Mouse (Mus musculus) ovary, postnatal 36 days (tissue): ENCODE results near the gene Slc25a12.

ENCODE experiments used
- DNase-seq: peaks from one replicate; pipeline ENCODE4 v3.0.0; 2022; ENCODE audit warnings: low spot score, mixed read lengths

Gene Slc25a12

GRCm38 (mm10) chr2:71349511-71349910 is 18.0 kb downstream of the Slc25a12 start:
- no peak for DNase-seq

DNA sequence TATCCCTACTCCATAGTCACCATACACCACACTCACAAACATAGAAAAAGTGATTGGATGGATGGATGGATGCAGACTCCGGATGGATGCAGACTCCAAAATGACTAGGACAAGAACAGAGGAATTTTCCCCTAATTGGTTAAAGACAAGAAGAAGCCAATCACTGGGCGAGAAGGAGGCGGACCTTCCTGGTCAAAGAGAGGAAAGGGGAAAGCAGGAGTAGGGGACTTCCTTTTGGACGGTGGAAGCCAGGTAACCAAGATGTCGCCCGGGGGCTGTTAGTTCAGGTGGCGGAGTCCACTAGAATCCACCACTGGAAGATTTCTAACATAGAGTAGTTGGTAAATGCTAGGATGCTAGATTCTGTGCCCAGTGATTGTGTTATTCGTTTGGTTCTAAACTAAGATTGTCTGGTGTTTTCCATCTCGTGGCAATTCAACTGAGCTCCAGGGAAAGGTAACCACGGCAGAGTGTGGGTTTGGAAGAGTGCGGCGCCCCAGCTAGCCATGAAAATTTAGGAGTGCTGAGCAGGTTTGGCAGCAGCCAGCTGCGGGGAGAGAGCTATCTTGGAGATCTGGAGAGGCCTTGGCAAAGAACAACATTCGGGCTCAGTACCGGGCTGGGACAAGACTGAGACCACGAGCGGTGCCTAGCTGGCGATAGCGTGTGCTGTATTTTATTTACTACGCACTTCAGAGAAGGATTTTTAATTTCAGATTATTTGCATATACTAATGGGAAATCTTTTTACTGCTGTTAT is 19.6 kb downstream of the Slc25a12 start:
- no peak for DNase-seq

GRCm38 (mm10) chr2:71347160-71347559 is 20.4 kb downstream of the Slc25a12 start:
- DNase-seq = no peak

DNA sequence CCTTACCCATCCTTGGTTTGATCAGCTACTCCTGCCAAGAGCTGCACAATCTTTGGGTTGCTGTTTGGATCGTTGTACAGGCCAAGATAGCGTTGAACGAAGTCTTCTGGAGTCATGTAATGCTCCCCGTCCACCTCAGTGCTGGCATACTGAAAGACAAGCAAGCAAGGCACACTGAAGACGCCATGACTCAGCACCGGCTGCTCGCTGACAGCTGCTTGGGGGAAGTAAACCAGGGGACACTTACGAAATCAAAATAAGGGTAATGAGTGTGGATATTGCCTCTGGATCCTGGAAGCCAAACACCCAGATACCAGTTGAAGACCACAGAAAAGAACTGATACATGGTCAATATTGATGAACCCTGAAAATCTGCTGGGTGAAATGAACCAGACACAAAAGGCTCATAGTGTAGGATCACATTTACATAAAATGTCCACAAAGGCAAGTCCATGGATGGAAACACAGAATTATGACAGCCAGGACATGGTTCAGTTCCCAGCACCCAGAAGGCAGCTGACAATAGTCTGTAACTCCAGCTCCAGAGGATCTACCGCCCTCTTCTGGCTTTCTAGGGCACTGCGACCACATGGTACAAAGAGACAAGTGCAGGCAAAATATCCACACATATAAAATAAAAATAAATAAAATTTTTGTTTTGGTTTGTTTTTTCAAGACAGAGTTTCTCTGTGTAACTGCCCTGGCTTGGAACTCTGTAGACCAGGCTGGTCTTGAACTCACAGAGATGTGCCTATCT is 23.5 kb downstream of the Slc25a12 start:
- DNase-seq = no peak

GRCm38 (mm10) chr2:71340126-71340525 is 27.4 kb downstream of the Slc25a12 start:
- no peak for DNase-seq

DNA sequence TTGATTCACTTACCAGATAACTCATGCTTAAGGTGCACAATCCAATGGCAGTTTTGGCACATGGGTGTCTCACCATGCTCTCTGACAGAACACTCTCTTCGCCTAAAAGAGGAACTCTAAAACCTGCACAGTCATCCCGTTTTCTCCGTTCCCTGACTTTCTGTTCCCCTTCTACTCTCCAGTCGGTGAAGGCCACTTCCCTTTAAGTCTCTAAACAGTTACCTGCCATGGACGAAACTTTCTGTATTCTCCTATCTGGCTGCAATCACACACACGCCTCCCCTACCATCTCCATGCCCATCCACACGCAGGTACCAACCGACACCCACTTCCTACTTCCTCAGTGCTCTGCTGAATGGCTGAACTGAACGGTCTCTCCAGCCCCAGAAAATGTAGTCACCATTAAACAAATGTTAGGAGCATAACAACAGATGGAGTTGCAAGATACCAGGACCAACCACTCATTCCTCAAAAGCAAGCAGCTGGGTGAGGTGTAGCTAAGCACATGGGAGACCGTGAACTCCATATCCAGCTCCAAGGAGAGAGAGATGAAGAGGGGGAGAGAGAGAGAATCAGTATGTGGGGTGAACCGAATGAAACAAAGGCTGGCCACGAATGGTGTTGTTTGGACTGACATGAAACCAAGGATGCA is 29.3 kb downstream of the Slc25a12 start:
- DNase-seq = no peak

GRCm38 (mm10) chr2:71336631-71337030 is 30.9 kb downstream of the Slc25a12 start:
- no peak for DNase-seq

DNA sequence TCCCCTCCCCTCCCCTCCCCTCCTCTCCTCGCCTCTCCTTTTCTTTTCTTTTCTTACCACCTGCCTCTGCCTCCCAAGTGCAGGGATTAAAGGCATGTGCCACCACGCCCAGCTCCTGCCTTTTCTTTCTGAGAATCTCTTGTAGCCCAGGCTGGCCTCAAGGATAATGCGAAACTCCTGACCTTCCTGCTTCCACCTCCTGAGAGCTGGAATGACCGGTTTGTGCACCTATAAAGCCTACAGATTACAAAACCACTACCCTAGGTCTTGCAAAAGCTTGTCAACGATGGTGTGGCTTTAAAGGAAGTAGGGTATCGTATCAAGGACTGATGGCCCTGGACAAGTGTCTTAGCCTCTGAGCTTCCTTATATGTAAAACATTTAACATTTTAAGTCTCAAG is 31.3 kb downstream of the Slc25a12 start:
- DNase-seq = no peak

GRCm38 (mm10) chr2:71333986-71334822 is 33.3 kb downstream of the Slc25a12 start:
- no peak for DNase-seq

DNA sequence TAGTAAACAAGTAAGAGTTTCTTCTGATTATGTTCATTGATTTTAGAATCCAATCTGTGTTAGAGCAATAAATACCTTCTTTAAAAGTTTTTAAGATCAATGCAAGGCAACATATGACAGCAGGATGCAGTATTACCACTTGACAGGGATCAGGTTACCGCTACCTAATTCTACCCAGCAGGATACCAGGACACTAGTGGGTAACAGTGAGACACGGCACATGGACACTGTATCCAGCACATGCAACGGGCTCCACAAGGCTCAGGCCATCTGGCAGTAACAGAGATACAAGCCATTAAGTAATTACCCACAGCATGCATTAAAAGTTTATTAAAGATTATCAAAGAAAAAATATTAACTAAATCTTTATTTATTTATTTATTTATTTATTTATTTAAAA is 37.8 kb downstream of the Slc25a12 start:
- no peak for DNase-seq

DNA sequence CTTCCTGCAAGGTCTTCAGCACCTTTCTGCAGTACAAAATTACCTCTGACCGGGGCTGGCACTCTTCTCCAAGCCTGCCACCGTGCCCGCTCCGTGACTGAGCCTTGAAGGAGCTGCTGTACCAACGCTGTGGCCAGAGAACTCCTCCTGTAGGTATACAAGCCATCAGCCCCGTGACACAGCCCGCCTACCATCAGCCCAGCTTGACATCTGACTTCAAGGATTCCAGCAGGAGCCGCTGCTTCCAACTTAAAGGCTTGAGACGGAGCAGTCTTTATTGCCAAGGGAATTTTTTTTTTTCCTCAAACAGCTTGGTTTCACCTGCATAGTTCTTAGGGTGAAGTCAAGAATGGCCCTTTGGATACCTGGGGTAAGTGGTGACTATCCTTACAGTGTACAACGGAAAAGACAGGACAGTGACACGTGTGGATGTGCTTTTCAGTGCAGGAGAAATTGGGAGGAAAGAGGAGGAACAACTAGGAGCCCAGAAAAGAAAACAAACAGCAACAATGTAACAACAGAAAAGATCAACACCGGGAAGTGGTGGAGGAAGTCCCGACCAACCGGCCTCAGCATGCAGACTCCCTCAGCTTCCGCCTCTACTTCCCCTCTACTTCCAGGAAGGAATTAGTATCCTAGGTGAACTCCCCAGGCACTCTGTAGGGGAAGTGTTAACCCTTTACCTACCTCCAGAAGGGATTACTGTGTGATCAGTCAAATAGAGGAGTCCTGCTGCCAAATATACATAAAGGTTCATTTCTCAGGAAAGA is 39.0 kb downstream of the Slc25a12 start:
- DNase-seq = no peak

GRCm38 (mm10) chr2:71327715-71328114 is 39.8 kb downstream of the Slc25a12 start:
- DNase-seq = no peak

GRCm38 (mm10) chr2:71326766-71327464 is 40.6 kb downstream of the Slc25a12 start:
- no peak for DNase-seq

DNA sequence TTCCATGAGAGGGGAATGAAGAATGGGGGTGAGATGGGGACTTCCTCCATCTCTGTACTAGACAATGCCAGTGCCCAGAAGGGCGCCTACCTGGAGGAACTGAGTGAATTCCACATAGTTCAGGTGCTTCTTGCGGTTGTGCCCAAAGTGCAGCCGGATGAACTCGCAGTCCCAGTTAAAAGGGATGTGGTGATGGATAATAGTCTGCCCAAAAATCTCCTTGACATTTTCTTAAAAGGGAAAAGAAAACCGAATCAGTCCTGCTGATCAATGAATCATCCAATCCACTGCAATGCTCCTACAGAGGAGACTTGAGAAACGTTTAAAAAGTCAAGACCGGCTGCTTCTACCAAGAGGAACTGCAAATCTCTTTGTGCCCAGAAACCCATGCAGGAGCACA is 43.7 kb downstream of the Slc25a12 start:
- no peak for DNase-seq

- DNase-seq = no peak
Observed at GRCm38 (mm10) chr2:71321486-71321885, 46.1 kb downstream of the Slc25a12 start.

GRCm38 (mm10) chr2:71316116-71316789 is 51.3 kb downstream of the Slc25a12 start:
- no peak for DNase-seq

GRCm38 (mm10) chr2:71315022-71315421 is 52.5 kb downstream of the Slc25a12 start:
- DNase-seq = no peak

GRCm38 (mm10) chr2:71314080-71314479 is 53.5 kb downstream of the Slc25a12 start:
- DNase-seq = no peak

DNA sequence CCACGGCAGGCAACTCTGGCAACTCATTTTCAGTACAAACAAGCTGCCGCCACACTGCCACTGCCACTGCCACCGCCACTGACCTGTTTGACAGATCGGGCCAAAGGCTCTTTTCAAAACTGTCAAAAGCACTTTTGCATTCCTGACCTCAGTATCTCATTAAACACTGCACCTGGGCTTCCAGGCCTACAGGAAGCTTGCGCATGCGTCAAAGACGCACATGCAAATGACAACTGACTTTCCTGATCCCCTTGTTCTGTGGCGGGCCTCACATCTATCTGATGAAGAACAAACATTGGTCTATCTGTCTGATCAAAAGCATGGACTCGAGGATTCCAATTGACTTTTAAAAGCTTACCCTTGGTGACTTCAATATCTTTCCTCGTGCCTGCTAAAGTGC is 55.5 kb downstream of the Slc25a12 start:
- DNase-seq = no peak

GRCm38 (mm10) chr2:71309726-71310125 is 57.8 kb downstream of the Slc25a12 start:
- DNase-seq = no peak
